Mouse (Mus musculus): ENCODE data around the gene Hoxb4. TPM values are rescaled to one million over a fixed set of nuclear protein-coding genes. Genes with fewer than 3 reads are reported as not detected.

Hoxb4 gene
- polyA plus RNA-seq, 1 experiment: 1.5 TPM

DNA sequence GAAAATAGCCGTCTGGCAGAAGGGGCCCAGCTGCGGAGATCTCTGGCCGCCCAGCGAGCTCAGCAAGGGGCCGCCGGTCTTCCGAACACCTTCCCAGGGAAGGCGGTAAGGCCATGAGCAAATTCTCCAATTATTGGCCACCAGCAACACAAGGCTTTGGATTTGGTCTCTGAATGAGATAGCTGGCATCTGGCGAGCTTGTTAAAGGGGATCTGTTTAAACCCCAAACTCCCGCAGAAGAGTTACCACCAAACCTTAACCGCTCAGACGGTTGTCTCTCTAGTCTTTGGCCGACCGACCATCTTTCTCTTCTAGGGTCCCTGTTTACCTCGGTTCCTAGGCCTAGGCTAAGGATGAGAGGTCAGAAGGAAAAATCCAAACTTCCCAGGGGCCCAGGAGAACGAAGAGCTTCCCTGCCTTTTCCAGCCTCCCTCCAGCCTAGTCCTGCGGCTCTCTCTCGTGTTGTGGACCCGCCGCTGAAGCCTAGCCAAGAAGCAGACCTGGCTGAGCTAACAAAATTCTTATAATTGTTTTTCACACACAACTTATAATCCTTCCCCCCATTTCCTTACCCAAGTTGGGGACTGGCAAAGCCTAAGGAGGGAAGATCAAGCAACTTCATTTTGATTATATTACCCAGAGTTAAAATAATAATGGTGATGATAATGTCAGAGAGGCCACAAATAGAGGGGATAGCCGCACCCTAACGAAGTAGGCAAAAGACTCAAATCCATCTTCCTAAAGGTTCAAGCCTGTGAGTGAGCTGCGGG is 15.5 kb upstream of the Hoxb4 start:
- Histone ChIP-seq H3K4me1 (replicated peaks; ENCODE audit: control insufficient read depth, insufficient read depth, low read length) (no peaks in the 10 kb centered on the region; the same call in 1 of the 2 replicates), H3K36me3 (ENCODE audit: control insufficient read depth, insufficient read depth, low read length) (no peaks in the 10 kb centered on the region), H3K27me3 (ENCODE audit: control insufficient read depth, insufficient read depth, low read length) (peaks cover 15% of the 10 kb centered on the region), H3K4me3 (ENCODE audit: control insufficient read depth, insufficient read depth, low read length) (no peak overlapping the region), H3K27ac (ENCODE audit: control insufficient read depth, insufficient read depth, low read length) (no peak overlapping the region)
- no peak for TF ChIP-seq CTCF (IDR thresholded peaks at IDR 0.05; ENCODE audit: borderline replicate concordance, control insufficient read depth, extremely low read depth, insufficient read depth, low read length, poor library complexity)
- no peak for TF ChIP-seq POLR2A (IDR thresholded peaks at IDR 0.05; ENCODE audit: control insufficient read depth, extremely low read depth, insufficient read depth, low read length, poor library complexity)
- DNase-seq: no peak
- WGBS: 68% methylated on average over 23 of the region's 23 CpGs

DNA sequence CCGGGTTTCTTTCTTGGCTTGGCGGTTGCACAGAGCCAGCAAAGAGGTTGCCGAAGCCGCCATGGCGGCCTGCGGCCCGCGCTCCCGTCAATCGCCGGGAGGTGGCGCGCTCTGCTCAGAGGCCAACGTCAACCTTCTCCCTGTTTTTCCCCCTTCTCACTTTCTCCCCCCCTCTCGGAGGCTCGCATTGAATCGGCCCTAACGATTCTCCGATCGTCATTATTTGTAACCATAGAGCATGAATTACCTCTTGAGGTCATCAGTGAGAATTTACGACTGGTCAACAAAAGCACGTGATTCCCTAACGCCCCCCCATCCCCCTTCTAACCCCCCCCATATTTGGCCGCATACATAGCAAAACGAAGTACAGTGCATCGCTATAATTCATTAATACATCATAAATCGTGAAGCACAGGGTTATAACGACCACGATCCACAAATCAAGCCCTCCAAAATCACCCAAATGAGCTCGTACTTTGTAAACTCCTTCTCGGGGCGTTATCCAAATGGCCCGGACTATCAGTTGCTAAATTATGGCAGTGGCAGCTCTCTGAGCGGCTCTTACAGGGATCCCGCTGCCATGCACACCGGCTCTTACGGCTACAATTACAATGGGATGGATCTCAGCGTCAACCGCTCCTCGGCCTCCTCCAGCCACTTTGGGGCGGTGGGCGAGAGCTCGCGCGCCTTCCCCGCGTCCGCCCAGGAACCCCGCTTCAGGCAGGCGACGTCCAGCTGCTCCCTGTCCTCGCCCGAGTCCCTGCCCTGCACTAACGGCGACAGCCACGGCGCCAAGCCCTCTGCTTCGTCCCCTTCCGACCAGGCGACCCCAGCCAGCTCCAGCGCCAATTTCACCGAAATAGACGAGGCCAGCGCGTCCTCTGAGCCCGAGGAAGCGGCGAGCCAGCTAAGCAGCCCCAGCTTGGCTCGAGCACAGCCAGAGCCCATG is 14.6 kb upstream of the Hoxb4 start, which contains the start of gene Hoxb5:
Gene Hoxb5 (plus strand): TSS at position 186 of the 949 bp plus-strand sequence.
- peak; percentile 80 for TF ChIP-seq CTCF (IDR thresholded peaks at IDR 0.05; ENCODE audit: borderline replicate concordance, control insufficient read depth, extremely low read depth, insufficient read depth, low read length, poor library complexity)
- TF ChIP-seq POLR2A (IDR thresholded peaks at IDR 0.05; ENCODE audit: control insufficient read depth, extremely low read depth, insufficient read depth, low read length, poor library complexity): no peak
- Histone ChIP-seq H3K27ac (ENCODE audit: control insufficient read depth, insufficient read depth, low read length) (no peak within 1 kb of the TSS), H3K36me3 (ENCODE audit: control insufficient read depth, insufficient read depth, low read length) (no peaks in the 10 kb centered on the region), H3K27me3 (ENCODE audit: control insufficient read depth, insufficient read depth, low read length) (peaks cover 15% of the 10 kb centered on the region), H3K4me3 (ENCODE audit: control insufficient read depth, insufficient read depth, low read length) (no peak within 1 kb of the TSS), H3K4me1 (replicated peaks; ENCODE audit: control insufficient read depth, insufficient read depth, low read length) (no peaks in the 10 kb centered on the region; the same call in 1 of the 2 replicates)
- peak; percentile 65 for DNase-seq
- 2% methylated on average over 69 of the region's 69 CpGs for WGBS

DNA sequence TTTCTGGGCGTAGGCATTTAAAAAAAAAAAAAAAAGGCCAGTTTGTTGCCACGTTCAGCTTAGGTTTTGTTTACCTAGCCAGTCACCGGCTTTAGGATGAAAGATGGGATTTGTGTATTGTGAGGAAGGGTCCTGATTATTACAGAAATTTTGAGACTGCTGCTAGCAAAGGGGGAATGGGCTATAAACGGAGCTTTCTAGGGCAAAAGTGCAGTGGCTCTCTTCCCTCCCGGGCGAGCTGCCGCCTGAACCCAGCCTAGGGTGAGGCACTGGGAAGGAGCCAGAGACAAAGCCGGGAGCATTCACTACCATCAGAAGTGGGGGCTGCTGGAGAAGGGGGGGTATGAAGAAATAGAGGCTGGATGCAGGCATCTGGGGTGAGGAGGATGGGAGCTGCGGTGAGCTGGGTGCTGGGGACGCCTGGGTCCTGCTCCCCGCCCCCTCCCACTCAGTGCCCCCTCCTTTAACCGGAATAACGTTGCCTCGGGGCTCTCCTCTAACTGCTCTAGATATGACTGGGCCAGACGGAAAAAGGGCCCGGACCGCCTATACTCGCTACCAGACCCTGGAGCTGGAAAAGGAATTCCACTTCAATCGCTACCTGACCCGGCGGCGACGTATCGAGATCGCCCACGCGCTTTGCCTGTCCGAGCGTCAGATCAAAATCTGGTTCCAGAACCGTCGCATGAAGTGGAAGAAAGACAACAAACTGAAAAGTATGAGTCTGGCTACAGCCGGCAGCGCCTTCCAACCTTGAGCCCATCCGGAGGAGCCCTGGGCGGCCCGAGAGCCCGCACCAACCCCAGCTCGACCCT is 13.5 kb upstream of the Hoxb4 start:
- no peak for DNase-seq
- no peaks in the 10 kb centered on the region for H3K36me3 ChIP-seq (ENCODE audit: control insufficient read depth, insufficient read depth, low read length)
- no peaks in the 10 kb centered on the region for H3K4me1 ChIP-seq (replicated peaks; ENCODE audit: control insufficient read depth, insufficient read depth, low read length)
- peaks cover 15% of the 10 kb centered on the region for H3K27me3 ChIP-seq (ENCODE audit: control insufficient read depth, insufficient read depth, low read length)
- 29% methylated on average over 38 of the region's 38 CpGs for WGBS
- no peak for TF ChIP-seq CTCF (IDR thresholded peaks at IDR 0.05; ENCODE audit: borderline replicate concordance, control insufficient read depth, extremely low read depth, insufficient read depth, low read length, poor library complexity)
- no peak for TF ChIP-seq POLR2A (IDR thresholded peaks at IDR 0.05; ENCODE audit: control insufficient read depth, extremely low read depth, insufficient read depth, low read length, poor library complexity)
- no peak overlapping the region for H3K27ac ChIP-seq (ENCODE audit: control insufficient read depth, insufficient read depth, low read length)
- H3K4me3 ChIP-seq (ENCODE audit: control insufficient read depth, insufficient read depth, low read length): no peak overlapping the region

DNA sequence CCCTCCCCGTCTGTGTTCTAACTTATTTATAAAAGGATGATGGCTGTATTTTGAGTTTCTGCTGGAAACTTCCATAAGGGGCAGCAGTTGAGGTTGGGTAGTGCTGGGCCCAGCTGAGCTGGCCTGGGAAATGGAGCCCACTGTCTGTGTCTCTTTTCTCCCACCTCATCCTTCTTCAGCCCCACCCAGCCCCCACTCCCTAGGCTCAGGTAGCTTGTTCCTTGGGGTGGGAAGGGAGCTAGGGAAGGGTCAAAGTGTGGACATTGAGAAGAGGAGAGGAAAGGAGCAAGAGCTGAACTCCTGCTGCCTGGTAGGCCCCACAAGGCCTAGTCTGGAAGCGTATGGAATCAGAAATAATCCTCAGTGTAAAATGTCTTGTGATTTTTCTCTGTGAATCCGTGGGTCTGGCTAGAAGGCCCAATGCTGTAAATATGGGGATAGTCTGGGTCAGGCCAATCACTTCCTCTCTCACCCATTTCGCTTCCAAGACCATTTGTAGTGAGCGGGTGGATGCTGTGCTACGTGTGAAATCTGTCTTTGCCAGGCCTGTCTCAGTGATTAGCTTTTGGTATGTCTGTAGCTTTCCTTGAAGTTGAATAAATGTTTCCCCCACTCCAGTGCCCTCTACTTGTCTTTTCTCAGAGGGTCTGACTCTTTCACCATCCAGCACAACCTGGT is 12.4 kb upstream of the Hoxb4 start:
- Histone ChIP-seq H3K4me1 (replicated peaks; ENCODE audit: control insufficient read depth, insufficient read depth, low read length) (no peaks in the 10 kb centered on the region), H3K4me3 (ENCODE audit: control insufficient read depth, insufficient read depth, low read length) (no peak overlapping the region), H3K36me3 (ENCODE audit: control insufficient read depth, insufficient read depth, low read length) (no peaks in the 10 kb centered on the region), H3K27me3 (ENCODE audit: control insufficient read depth, insufficient read depth, low read length) (peaks cover 7% of the 10 kb centered on the region), H3K27ac (ENCODE audit: control insufficient read depth, insufficient read depth, low read length) (no peak overlapping the region)
- DNase-seq: no peak
- WGBS: 89% methylated on average over 6 of the region's 6 CpGs
- no peak for TF ChIP-seq CTCF (IDR thresholded peaks at IDR 0.05; ENCODE audit: borderline replicate concordance, control insufficient read depth, extremely low read depth, insufficient read depth, low read length, poor library complexity)
- no peak for TF ChIP-seq POLR2A (IDR thresholded peaks at IDR 0.05; ENCODE audit: control insufficient read depth, extremely low read depth, insufficient read depth, low read length, poor library complexity)

DNA sequence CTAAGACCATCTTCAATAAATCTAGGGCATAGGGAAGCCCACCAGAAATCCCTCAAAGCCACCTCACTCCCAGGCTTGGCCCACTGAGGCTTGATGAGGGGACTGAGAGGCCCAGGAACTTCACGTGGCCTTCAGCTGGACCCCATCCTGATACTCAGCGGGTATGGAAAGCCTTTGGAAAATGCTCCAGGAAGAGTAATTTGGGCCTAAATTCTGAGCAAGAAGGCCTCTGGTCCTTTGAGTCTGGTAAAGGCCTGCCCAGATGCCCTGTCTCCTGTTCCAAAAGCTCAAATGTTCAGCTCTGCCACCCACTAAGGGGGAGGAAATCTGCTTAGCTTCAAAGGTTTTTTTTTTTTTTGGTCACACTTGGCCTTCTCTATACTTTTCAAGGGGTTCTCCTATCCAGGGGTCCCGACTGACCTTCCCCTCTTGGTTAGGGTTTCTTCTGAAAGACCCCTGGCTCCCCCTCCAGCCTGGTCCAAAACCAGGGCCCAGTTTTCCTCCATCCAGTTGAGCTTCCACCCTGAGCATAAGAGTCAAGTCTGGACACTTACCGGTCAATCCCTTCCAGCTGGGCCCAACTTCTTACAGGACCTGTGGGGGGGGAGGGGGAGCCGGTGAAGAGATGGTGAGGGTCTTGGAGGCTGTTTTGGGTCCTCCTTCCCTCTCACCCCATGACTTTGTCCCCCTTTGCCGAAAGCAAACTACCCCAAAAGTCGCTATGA is 11.7 kb upstream of the Hoxb4 start:
- no peaks in the 10 kb centered on the region for H3K36me3 ChIP-seq (ENCODE audit: control insufficient read depth, insufficient read depth, low read length)
- no peak overlapping the region for H3K4me3 ChIP-seq (ENCODE audit: control insufficient read depth, insufficient read depth, low read length)
- H3K27me3 ChIP-seq (ENCODE audit: control insufficient read depth, insufficient read depth, low read length): peaks cover 7% of the 10 kb centered on the region
- DNase-seq: no peak
- H3K4me1 ChIP-seq (replicated peaks; ENCODE audit: control insufficient read depth, insufficient read depth, low read length): peaks cover 4% of the 10 kb centered on the region; the same call in 1 of the 2 replicates
- TF ChIP-seq POLR2A (IDR thresholded peaks at IDR 0.05; ENCODE audit: control insufficient read depth, extremely low read depth, insufficient read depth, low read length, poor library complexity) (no peak), CTCF (IDR thresholded peaks at IDR 0.05; ENCODE audit: borderline replicate concordance, control insufficient read depth, extremely low read depth, insufficient read depth, low read length, poor library complexity) (no peak)
- WGBS: 78% methylated on average over 7 of the region's 7 CpGs
- no peak overlapping the region for H3K27ac ChIP-seq (ENCODE audit: control insufficient read depth, insufficient read depth, low read length)
